Mouse (Mus musculus): Measurements from ENCODE around the gene Rad51b.
A peak's percentile ranks its signal among the peaks of the same experiment; 100 is the strongest.

Gene Rad51b

GRCm38 (mm10) chr12:79663131-79663892, 366.2 kb downstream of the Rad51b start:
- peak in 1 of 2 experiments; percentile 17 for DNase-seq

- no peak for DNase-seq
Observed at GRCm38 (mm10) chr12:79663893-79664574, 367.0 kb downstream of the Rad51b start.

GRCm38 (mm10) chr12:79674846-79675439, 377.9 kb downstream of the Rad51b start:
- no peak for DNase-seq

- DNase-seq, result peak; percentile 47 to 78
Observed at GRCm38 (mm10) chr12:79675440-79676176, 378.5 kb downstream of the Rad51b start.

GRCm38 (mm10) chr12:79676251-79676650, 379.2 kb downstream of the Rad51b start:
- no peak for DNase-seq

GRCm38 (mm10) chr12:79676896-79677295, 379.8 kb downstream of the Rad51b start:
- DNase-seq, result no peak

GRCm38 (mm10) chr12:79679251-79679901, 382.3 kb downstream of the Rad51b start:
- no peak for DNase-seq

- peak; percentile 29 to 47 for DNase-seq
Observed at GRCm38 (mm10) chr12:79679941-79680697, 383.0 kb downstream of the Rad51b start.

- no peak for DNase-seq
Observed at GRCm38 (mm10) chr12:79680698-79681072, 383.6 kb downstream of the Rad51b start.

- no peak for DNase-seq
Observed at GRCm38 (mm10) chr12:79681571-79681970, 384.5 kb downstream of the Rad51b start.

GRCm38 (mm10) chr12:79683350-79683749, 386.3 kb downstream of the Rad51b start:
- DNase-seq, result no peak

- no peak for DNase-seq
Observed at GRCm38 (mm10) chr12:79683759-79684158, 386.7 kb downstream of the Rad51b start.

GRCm38 (mm10) chr12:79684338-79684737, 387.3 kb downstream of the Rad51b start:
- no peak for DNase-seq

GRCm38 (mm10) chr12:79686594-79687325, 389.7 kb downstream of the Rad51b start:
- no peak for DNase-seq

GRCm38 (mm10) chr12:79687683-79688386, 390.8 kb downstream of the Rad51b start:
- DNase-seq, result no peak

GRCm38 (mm10) chr12:79689299-79689698, 392.2 kb downstream of the Rad51b start:
- DNase-seq, result peak; percentile 69 to 77

- no peak for DNase-seq
Observed at GRCm38 (mm10) chr12:79691929-79692862, 395.1 kb downstream of the Rad51b start.

- DNase-seq, result no peak
Observed at GRCm38 (mm10) chr12:79695832-79696434, 398.9 kb downstream of the Rad51b start.

- DNase-seq, result no peak
Observed at GRCm38 (mm10) chr12:79703555-79703954, 406.5 kb downstream of the Rad51b start.

Data from kidney, postnatal 36 days (tissue).